Mouse (Mus musculus) left cerebral cortex, postnatal 14 days (tissue): ENCODE measurements at regions not wholly inside any gene's neighbourhood (a gene's known extent, or its start where the extent isn't known, plus 50 kb on each side); places are given as distances from the start of the nearest gene placed in this dataset.

Experiments used
- DNase-seq, 2 experiments: peaks; one replicate each; pipeline ENCODE4 v3.0.0; 2021 to 2022; ENCODE audit warnings: low spot score in 2 of 2, mixed read lengths in 1 of 2
- intact Hi-C: fragments of 180-260 bp; cut with DNase I; formaldehyde crosslinking; loops from one replicate; pipeline ENCODE4 v1.15.1; 2025

GRCm38 (mm10) chr16:39512774-39513173 is 471.4 kb upstream of the Lsamp start:
- intact Hi-C loops, result no loop called here

GRCm38 (mm10) chr16:39513659-39514058 is 470.5 kb upstream of the Lsamp start:
- intact Hi-C loops, result no loop called here
- no peak for DNase-seq

More at GRCm38 (mm10) chr16:39512774-39513173, 471.4 kb upstream of the Lsamp start:
- DNase-seq, result no peak

GRCm38 (mm10) chr16:39531106-39531505 is 453.1 kb upstream of the Lsamp start:
- DNase-seq, result no peak
- intact Hi-C loops, result no loop called here

- intact Hi-C loops, result no loop called here
Measured at GRCm38 (mm10) chr16:39532770-39533169, 451.4 kb upstream of the Lsamp start.

GRCm38 (mm10) chr16:39533351-39533750 is 450.8 kb upstream of the Lsamp start:
- DNase-seq, result no peak

More at GRCm38 (mm10) chr16:39532770-39533169, 451.4 kb upstream of the Lsamp start:
- no peak for DNase-seq

GRCm38 (mm10) chr16:39553316-39553715 is 430.8 kb upstream of the Lsamp start:
- intact Hi-C loops, result no loop called here

More at GRCm38 (mm10) chr16:39533351-39533750, 450.8 kb upstream of the Lsamp start:
- intact Hi-C loops, result no loop called here

GRCm38 (mm10) chr16:39576620-39577019 is 407.5 kb upstream of the Lsamp start:
- intact Hi-C loops, result no loop called here
- DNase-seq, result no peak

More at GRCm38 (mm10) chr16:39553316-39553715, 430.8 kb upstream of the Lsamp start:
- no peak for DNase-seq

- intact Hi-C loops, result no loop called here
- peak in 1 of 2 experiments; percentile 3 for DNase-seq
Measured at GRCm38 (mm10) chr16:39579621-39580020, 404.5 kb upstream of the Lsamp start.
